Comparison of ENCODE assay signal across 20 mouse cellular contexts in the genomic region with DNA sequence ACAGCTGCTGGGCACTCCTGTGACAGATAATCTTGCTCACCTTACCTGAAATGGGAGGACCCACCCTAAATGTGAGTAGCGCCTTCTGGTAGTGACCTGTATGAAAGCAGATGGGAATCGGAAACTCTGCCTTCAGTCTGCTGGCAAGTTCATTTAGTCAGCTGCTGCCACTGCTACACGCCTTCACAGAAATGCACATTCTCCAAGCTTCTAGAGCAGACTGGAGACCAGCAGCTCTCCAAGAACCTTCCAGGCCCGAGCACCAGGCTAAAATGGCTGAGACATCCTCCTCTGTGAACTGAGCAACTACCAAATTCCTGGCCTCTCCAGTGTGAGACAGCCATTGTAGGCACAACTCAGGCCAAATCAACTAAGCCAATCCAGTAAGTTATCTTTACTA. TPM values are rescaled to one million over a fixed set of nuclear protein-coding genes. Genes with fewer than 3 reads are reported as not detected.
DNase-seq lines count a peak whose midpoint lies in the region; ATAC-seq lines count a peak whose summit lies in the region.
"Had no signal": no experiment of that assay in that cellular context is flagged by ENCODE, and none has a peak within 500 bp of the region (broad histone marks: within the 10 kb centered on the region; RNA-seq: fewer than 3 reads in every experiment).

No protein-coding gene starts in this region.

- no peak overlapping the region for H3K27ac ChIP-seq in heart, embryonic 10.5 days
- H3K27ac ChIP-seq in heart, embryonic 12.5 days (ENCODE audit: poor library complexity, severe bottlenecking) = no peak overlapping the region
- H3K27ac ChIP-seq: embryonic facial prominence, embryonic 13.5 days; embryonic facial prominence, embryonic 15.5 days; forebrain, embryonic 10.5 days; forebrain, embryonic 12.5 days had no signal

- no peaks in the 10 kb centered on the region for H3K36me3 ChIP-seq in heart, embryonic 10.5 days
- no peaks in the 10 kb centered on the region for H3K36me3 ChIP-seq in heart, embryonic 12.5 days
- H3K36me3 ChIP-seq: embryonic facial prominence, embryonic 13.5 days; embryonic facial prominence, embryonic 15.5 days; forebrain, embryonic 10.5 days had no signal

- DNase-seq in heart, embryonic 10.5 days (ENCODE audit: low spot score) = peak; percentile 31
- peak; percentile 56 for DNase-seq in brain, adult 2 months (ENCODE audit: low read depth, low spot score)
- DNase-seq in telencephalon, adult 2 months (ENCODE audit: low read depth, low spot score) = peak; percentile 24
- no peak for DNase-seq in cerebellum, postnatal 14 days
- DNase-seq: adrenal gland, adult 2 months; adrenal gland, postnatal 10 days; adrenal gland, postnatal 25 days; cerebellum, adult 11-12 months; cerebellum, adult 9-10 months; cerebellum, postnatal 10 days; cerebellum, postnatal 36 days; embryo, embryonic 11 days; forebrain, postnatal 0 days had no signal

- H3K9me3 ChIP-seq in heart, embryonic 10.5 days = no peaks in the 10 kb centered on the region
- no peaks in the 10 kb centered on the region for H3K9me3 ChIP-seq in heart, embryonic 12.5 days (replicated peaks)
- H3K9me3 ChIP-seq: embryonic facial prominence, embryonic 13.5 days; embryonic facial prominence, embryonic 15.5 days; forebrain, embryonic 10.5 days; forebrain, embryonic 12.5 days had no signal

- no peaks in the 10 kb centered on the region for H3K27me3 ChIP-seq in heart, embryonic 10.5 days (ENCODE audit: insufficient read depth, poor library complexity, severe bottlenecking)
- H3K27me3 ChIP-seq in heart, embryonic 12.5 days (replicated peaks) = no peaks in the 10 kb centered on the region
- H3K27me3 ChIP-seq: embryonic facial prominence, embryonic 13.5 days; embryonic facial prominence, embryonic 15.5 days; forebrain, embryonic 12.5 days had no signal

- no peak overlapping the region for H3K9ac ChIP-seq in heart, embryonic 12.5 days
- H3K9ac ChIP-seq: embryonic facial prominence, embryonic 13.5 days; embryonic facial prominence, embryonic 15.5 days; forebrain, embryonic 12.5 days; forebrain, postnatal 0 days had no signal

- WGBS in heart, embryonic 10.5 days = 79% methylated on average over 4 of the region's 4 CpGs
- 78% methylated on average over 4 of the region's 4 CpGs for WGBS in heart, embryonic 12.5 days

- no peak for ATAC-seq in heart, embryonic 12.5 days (ENCODE audit: insufficient number of reproducible peaks, low FRiP score)
- ATAC-seq: forebrain, embryonic 14.5 days; forebrain, postnatal 0 days had no signal

- no peak overlapping the region for H3K4me3 ChIP-seq in heart, embryonic 10.5 days
- no peak overlapping the region for H3K4me3 ChIP-seq in heart, embryonic 12.5 days
- H3K4me3 ChIP-seq: embryonic facial prominence, embryonic 13.5 days; embryonic facial prominence, embryonic 15.5 days; erythroblast, embryonic 14.5 days; forebrain, embryonic 10.5 days; forebrain, embryonic 12.5 days had no signal

- no peak overlapping the region for H3K4me2 ChIP-seq in heart, embryonic 12.5 days
- H3K4me2 ChIP-seq: embryonic facial prominence, embryonic 13.5 days; embryonic facial prominence, embryonic 15.5 days; forebrain, embryonic 12.5 days had no signal

- H3K4me1 ChIP-seq in heart, embryonic 10.5 days = no peaks in the 10 kb centered on the region
- no peaks in the 10 kb centered on the region for H3K4me1 ChIP-seq in heart, embryonic 12.5 days (replicated peaks)
- H3K4me1 ChIP-seq: embryonic facial prominence, embryonic 13.5 days; embryonic facial prominence, embryonic 15.5 days; forebrain, embryonic 10.5 days; forebrain, embryonic 12.5 days had no signal

RNA-seq across cellular contexts. Expression of a gene that starts 37.1 kb away (rescaled TPM):
- polyA plus RNA-seq in heart, embryonic 10.5 days (2016; fragmentation: Nextera tagmentation; extraction: Ambion mirVana) = 0.21 and 0.57 TPM in 2 replicates
- 0.18 and 0.23 TPM in 2 replicates for polyA plus RNA-seq in heart, embryonic 12.5 days (2016; fragmentation: Nextera tagmentation; extraction: Ambion mirVana)

Comparison
In these comparisons a context has a peak if more than half of its experiments do, and no peak if none do; other contexts are left out.
1. DNase-seq: peak in heart, embryonic 10.5 days (single experiment), brain, adult 2 months (single experiment) and telencephalon, adult 2 months (single experiment); none in cerebellum, postnatal 14 days (0 of 2).